Mouse (Mus musculus) thymus, adult 2 months (tissue): Measurements from ENCODE around the gene Kcnj12.

Source experiments
- CTCF ChIP-seq: fragments of 200-500 bp; IDR thresholded peaks from 2 replicates; pipeline ENCODE4 v1.5.1; 2012; ENCODE audit warnings: mild to moderate bottlenecking, control low read depth, low read length, moderate library complexity, borderline replicate concordance; ENCODE audit not compliant: control insufficient read depth, poor library complexity, insufficient read depth; ENCODE audit errors: extremely low read depth
- POLR2A ChIP-seq: fragments of 200-500 bp; IDR thresholded peaks from 2 replicates; pipeline ENCODE4 v1.6.1; 2012; ENCODE audit warnings: mild to moderate bottlenecking, low read length, control low read depth, moderate library complexity; ENCODE audit not compliant: control insufficient read depth, poor library complexity, insufficient read depth; ENCODE audit errors: extremely low read depth

GRCm38 (mm10) chr11:61091642-61092262, 69.4 kb downstream of the Kcnj12 start:
- TF ChIP-seq CTCF (no peak), POLR2A (no peak)
